Mouse (Mus musculus): ENCODE data around the gene Pik3r5.

DNA sequence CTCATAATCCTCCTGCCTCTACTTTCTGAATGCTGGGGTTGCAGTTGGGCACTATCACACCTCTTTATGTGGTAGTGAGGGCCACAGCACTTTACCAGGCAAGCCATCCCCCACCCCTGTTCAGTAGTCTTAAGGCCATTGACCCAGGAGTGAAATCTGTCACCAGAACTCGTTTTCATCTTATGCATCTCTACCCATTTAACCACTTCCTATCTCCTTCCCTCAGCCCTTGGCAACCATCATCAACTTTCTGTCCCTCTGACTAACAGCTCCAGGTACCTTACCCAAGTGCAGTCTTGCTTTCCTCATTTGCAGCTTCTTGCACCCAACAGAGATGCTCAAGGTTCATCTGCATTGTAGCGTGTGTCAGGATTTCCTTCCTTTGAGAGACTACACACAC, 33.2 kb downstream of the Pik3r5 start:
- TF ChIP-seq CHD2 (IDR thresholded peaks at IDR 0.05; ENCODE audit: low read depth, low read length) = no peak
- no peak for TF ChIP-seq HCFC1 (IDR thresholded peaks at IDR 0.05; ENCODE audit: borderline replicate concordance, insufficient read depth, low read length)
- TF ChIP-seq MAFK (IDR thresholded peaks at IDR 0.05; ENCODE audit: insufficient read depth, low read depth, low read length) = no peak
- no peak for TF ChIP-seq ZNF384 (IDR thresholded peaks at IDR 0.05; ENCODE audit: low read depth, low read length)
- no peak for TF ChIP-seq ZC3H11A (IDR thresholded peaks at IDR 0.05; ENCODE audit: borderline replicate concordance, low read depth, low read length)
